Mouse (Mus musculus): ENCODE data around the gene Sema4c. TPM values are rescaled to one million over a fixed set of nuclear protein-coding genes. Genes with fewer than 3 reads are reported as not detected.

Sema4c gene
- polyA plus RNA-seq, 1 experiment from 2014 or later: 20.4 TPM

- ChIA-PET CTCF (no interaction called here), POLR2A (no interaction called here)
- in situ Hi-C loops (cut with MboI; ENCODE audit: low pct_unique_long_range_greater_than_20kb): no loop called here
- ATAC-seq: no peak
- no peak for TF ChIP-seq CTCF (IDR thresholded peaks at IDR 0.05)
- H3K27me3 ChIP-seq: no peaks in the 10 kb centered on the region
- no peak for DNase-seq (ENCODE audit: low read depth, low spot score)
Measured at GRCm38 (mm10) chr1:36590664-36591063, 32.5 kb upstream of the Sema4c start.

- in situ Hi-C loops (cut with MboI; ENCODE audit: low pct_unique_long_range_greater_than_20kb): no loop called here
Measured at GRCm38 (mm10) chr1:36589486-36589885, 31.3 kb upstream of the Sema4c start.

GRCm38 (mm10) chr1:36588476-36589450 is 30.6 kb upstream of the Sema4c start:
- in situ Hi-C loops (cut with MboI; ENCODE audit: low pct_unique_long_range_greater_than_20kb): no loop called here
- POLR2A ChIA-PET: no interaction called here
- CTCF ChIA-PET: no interaction called here
- TF ChIP-seq CTCF (IDR thresholded peaks at IDR 0.05): no peak
- H3K27me3 ChIP-seq: no peaks in the 10 kb centered on the region
- DNase-seq (ENCODE audit: low read depth, low spot score): no peak
- ATAC-seq: no peak

More at GRCm38 (mm10) chr1:36589486-36589885, 31.3 kb upstream of the Sema4c start:
- no peak for ATAC-seq
- ChIA-PET POLR2A (no interaction called here), CTCF (no interaction called here)
- no peaks in the 10 kb centered on the region for H3K27me3 ChIP-seq
- DNase-seq (ENCODE audit: low read depth, low spot score): no peak
- no peak for TF ChIP-seq CTCF (IDR thresholded peaks at IDR 0.05)

- no peak for ATAC-seq
- TF ChIP-seq CTCF (IDR thresholded peaks at IDR 0.05): no peak
- in situ Hi-C loops (cut with MboI; ENCODE audit: low pct_unique_long_range_greater_than_20kb): no loop called here
- CTCF ChIA-PET: no interaction called here
- no peaks in the 10 kb centered on the region for H3K27me3 ChIP-seq
- POLR2A ChIA-PET: interaction anchor here (0.5 to 0.7 kb wide), 2 partner anchors 11 to 12 kb away, joined by 3 to 4 read pairs; no protein-coding TSS in a partner anchor
- DNase-seq (ENCODE audit: low read depth, low spot score): no peak
Measured at GRCm38 (mm10) chr1:36587860-36588259, 29.7 kb upstream of the Sema4c start.

- ATAC-seq: no peak
- in situ Hi-C loops (cut with MboI; ENCODE audit: low pct_unique_long_range_greater_than_20kb): no loop called here
- no peaks in the 10 kb centered on the region for H3K27me3 ChIP-seq
- DNase-seq (ENCODE audit: low read depth, low spot score): no peak
- TF ChIP-seq CTCF (IDR thresholded peaks at IDR 0.05): no peak
- ChIA-PET CTCF (interaction anchor here (1.0 kb wide), 1 partner anchor 199 kb away, joined by 3 read pairs; no protein-coding TSS in a partner anchor), POLR2A (no interaction called here)
Measured at GRCm38 (mm10) chr1:36586288-36586687, 28.1 kb upstream of the Sema4c start.

- in situ Hi-C loops (cut with MboI; ENCODE audit: low pct_unique_long_range_greater_than_20kb): no loop called here
- POLR2A ChIA-PET: no interaction called here
- CTCF ChIA-PET: interaction anchor here (0.7 kb wide), 1 partner anchor 15 kb away, joined by 3 read pairs; no protein-coding TSS in a partner anchor
- ATAC-seq: no peak
- no peaks in the 10 kb centered on the region for H3K27me3 ChIP-seq
- no peak for DNase-seq (ENCODE audit: low read depth, low spot score)
- TF ChIP-seq CTCF (IDR thresholded peaks at IDR 0.05): no peak
Measured at GRCm38 (mm10) chr1:36583408-36584116, 25.4 kb upstream of the Sema4c start.

- H3K27me3 ChIP-seq: no peaks in the 10 kb centered on the region
- ATAC-seq (no peak), DNase-seq (ENCODE audit: low read depth, low spot score) (no peak)
- CTCF ChIA-PET: no interaction called here
- TF ChIP-seq CTCF (IDR thresholded peaks at IDR 0.05): no peak
- POLR2A ChIA-PET: no interaction called here
- in situ Hi-C loops (cut with MboI; ENCODE audit: low pct_unique_long_range_greater_than_20kb): no loop called here
Measured at GRCm38 (mm10) chr1:36582211-36582610, 24.1 kb upstream of the Sema4c start.

GRCm38 (mm10) chr1:36581260-36581659 is 23.1 kb upstream of the Sema4c start:
- ATAC-seq: no peak
- in situ Hi-C loops (cut with MboI; ENCODE audit: low pct_unique_long_range_greater_than_20kb): no loop called here
- no peaks in the 10 kb centered on the region for H3K27me3 ChIP-seq
- no peak for TF ChIP-seq CTCF (IDR thresholded peaks at IDR 0.05)
- ChIA-PET CTCF (no interaction called here), POLR2A (no interaction called here)
- DNase-seq (ENCODE audit: low read depth, low spot score): no peak

- no peaks in the 10 kb centered on the region for H3K27me3 ChIP-seq
- CTCF ChIA-PET: no interaction called here
- TF ChIP-seq CTCF (IDR thresholded peaks at IDR 0.05): no peak
- ATAC-seq: no peak
- in situ Hi-C loops (cut with MboI; ENCODE audit: low pct_unique_long_range_greater_than_20kb): no loop called here
- POLR2A ChIA-PET: no interaction called here
- DNase-seq (ENCODE audit: low read depth, low spot score): no peak
Measured at GRCm38 (mm10) chr1:36580384-36581207, 22.4 kb upstream of the Sema4c start.

GRCm38 (mm10) chr1:36579974-36580383 is 21.8 kb upstream of the Sema4c start:
- TF ChIP-seq CTCF (IDR thresholded peaks at IDR 0.05): no peak
- ChIA-PET CTCF (no interaction called here), POLR2A (no interaction called here)
- H3K27me3 ChIP-seq: no peaks in the 10 kb centered on the region
- DNase-seq (ENCODE audit: low read depth, low spot score): no peak
- no peak for ATAC-seq
- in situ Hi-C loops (cut with MboI; ENCODE audit: low pct_unique_long_range_greater_than_20kb): no loop called here
